Mouse (Mus musculus): ENCODE data around the gene Slc24a3. TPM values are rescaled to one million over a fixed set of nuclear protein-coding genes. Genes with fewer than 3 reads are reported as not detected.

The Slc24a3 gene
- polyA plus RNA-seq, 1 experiment from 2014 or later = 3.1 TPM

DNA sequence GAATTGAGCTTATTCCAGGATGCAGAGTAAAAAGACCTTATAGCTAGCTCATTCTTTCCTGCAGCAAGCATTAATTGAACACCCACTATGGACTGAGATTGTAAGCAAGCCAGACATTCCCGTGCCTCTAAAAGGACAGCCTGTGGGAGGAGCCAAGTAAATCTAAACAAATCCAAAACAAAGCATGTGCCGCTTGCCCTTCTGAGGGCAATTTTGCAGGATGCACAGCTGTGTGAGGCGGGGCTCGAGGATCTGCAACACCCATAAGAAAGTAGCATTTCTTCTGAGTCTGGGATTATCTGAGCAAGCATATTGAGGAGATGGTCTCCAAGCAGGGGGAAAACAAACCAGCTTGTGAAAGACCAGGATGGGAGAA lies 464.2 kb downstream of the Slc24a3 start:
- 87% methylated on average over 4 of the region's 4 CpGs for WGBS (ENCODE audit: missing documents)
- Histone ChIP-seq H3K36me3 (ENCODE audit: inconsistent target) (no peaks in the 10 kb centered on the region), H3K27ac (no peak overlapping the region), H3K4me3 (ENCODE audit: inconsistent target) (no peak overlapping the region), H3K79me2 (ENCODE audit: inconsistent target) (no peaks in the 10 kb centered on the region)

DNA sequence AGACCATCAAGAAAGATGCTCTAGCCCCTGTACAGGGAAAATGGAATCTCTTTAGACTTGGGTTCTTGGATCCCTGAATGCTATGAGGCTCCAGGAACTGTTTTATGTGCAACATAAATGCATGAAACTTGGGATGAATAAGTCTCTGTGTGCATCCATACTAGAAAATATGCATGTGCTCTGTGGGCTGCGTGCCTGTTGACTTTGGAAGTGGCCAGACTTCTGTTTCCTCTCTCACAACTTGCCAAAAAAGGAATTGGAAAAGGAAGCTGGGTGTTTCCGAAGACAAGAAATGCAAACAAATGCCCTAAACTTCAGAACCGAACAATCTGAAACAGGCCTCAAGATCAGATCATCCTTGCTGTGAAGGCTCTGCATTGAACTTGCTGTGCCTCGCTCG lies 466.3 kb downstream of the Slc24a3 start:
- Histone ChIP-seq H3K79me2 (ENCODE audit: inconsistent target) (no peaks in the 10 kb centered on the region), H3K4me3 (ENCODE audit: inconsistent target) (no peak overlapping the region), H3K27ac (no peak overlapping the region), H3K36me3 (ENCODE audit: inconsistent target) (no peaks in the 10 kb centered on the region)
- WGBS (ENCODE audit: missing documents) = 40% methylated on average over 5 of the region's 5 CpGs

DNA sequence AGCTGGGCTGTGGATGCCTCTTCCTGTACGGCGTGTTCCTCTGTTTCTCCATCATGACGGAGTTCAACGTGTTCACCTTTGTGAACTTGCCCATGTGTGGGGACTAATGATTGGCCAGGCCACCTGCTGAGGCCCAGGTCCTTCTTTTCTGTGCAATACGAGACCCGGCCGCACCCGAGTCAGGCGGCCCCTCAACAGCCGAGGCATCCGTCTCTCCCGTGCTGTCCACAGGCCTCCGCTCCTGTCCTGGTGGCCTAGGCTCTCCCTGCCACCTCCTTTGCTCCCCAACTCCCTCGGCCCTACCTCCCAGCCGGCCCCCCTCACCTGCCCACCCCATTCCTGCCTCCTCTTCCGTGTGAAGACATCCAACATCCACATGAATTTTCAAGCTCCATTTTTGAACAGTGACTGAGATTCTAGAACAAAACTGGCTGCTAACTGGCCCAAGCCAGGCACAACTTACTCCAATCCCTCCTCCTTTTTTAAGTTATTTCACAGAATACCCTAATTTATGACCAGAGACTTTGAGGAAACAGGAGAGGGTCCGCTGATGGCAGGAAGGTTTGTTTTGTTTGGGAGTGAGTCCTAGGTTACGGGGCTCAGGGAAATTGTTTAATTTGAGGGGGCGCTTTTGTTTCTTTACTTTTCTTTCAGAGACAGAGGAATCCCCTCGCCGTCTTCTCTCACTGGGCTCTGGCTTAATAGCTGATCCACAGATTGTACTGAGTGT lies 472.9 kb downstream of the Slc24a3 start:
- Histone ChIP-seq H3K27ac (no peak overlapping the region), H3K79me2 (ENCODE audit: inconsistent target) (no peaks in the 10 kb centered on the region), H3K4me3 (ENCODE audit: inconsistent target) (no peak overlapping the region), H3K36me3 (ENCODE audit: inconsistent target) (no peaks in the 10 kb centered on the region)
- WGBS (ENCODE audit: missing documents) = 92% methylated on average over 21 of the region's 21 CpGs

DNA sequence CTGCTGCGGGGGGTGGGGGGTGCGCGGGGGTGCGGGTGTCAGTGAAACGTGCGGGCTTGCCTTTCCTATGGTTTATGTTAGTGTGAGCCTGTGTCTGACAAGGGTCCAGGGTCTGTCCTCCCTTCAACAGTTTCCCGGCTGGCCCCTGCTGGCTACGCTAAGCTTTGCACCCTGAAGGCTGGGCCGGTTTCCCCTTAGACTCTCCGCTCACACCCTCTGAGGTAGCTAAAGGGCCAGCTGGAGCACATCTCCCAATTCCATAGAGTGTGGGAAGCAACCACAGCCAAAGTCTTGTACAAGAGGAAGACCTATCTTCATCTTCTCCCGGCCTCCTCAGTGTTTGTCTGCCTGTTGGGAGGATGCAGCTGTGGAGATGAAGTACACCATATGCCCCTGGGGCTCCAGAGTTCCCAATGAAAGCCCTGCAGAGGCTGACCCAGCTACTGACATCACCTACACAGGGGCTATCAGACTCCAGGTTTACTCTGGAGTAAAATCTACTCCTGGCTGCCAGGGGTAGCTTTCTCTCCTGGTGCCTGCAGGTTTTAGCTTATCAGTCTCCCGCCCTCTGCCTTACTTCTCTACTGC lies 487.9 kb downstream of the Slc24a3 start:
- Histone ChIP-seq H3K36me3 (ENCODE audit: inconsistent target) (no peaks in the 10 kb centered on the region), H3K4me3 (ENCODE audit: inconsistent target) (no peak overlapping the region), H3K79me2 (ENCODE audit: inconsistent target) (no peaks in the 10 kb centered on the region), H3K27ac (no peak overlapping the region)
- WGBS (ENCODE audit: missing documents) = 63% methylated on average over 12 of the region's 12 CpGs

DNA sequence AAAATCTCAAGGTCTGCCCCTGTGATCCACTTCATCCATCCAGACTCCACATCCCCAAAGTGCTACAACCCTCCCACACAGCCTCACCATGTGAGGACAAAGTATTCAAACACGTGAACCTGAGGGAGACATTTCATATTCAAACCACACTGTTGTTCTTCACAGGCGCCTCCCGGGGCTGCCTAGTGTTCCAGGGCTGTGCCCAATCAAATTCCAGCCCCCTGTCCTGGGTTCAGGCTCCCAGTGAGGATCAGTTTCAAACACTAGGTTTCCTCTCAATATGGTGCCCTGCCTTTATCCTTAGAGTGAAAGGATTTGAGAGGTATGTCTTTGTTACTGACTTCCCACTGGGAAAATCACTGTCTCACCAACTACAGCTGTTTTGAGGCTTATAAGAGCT lies 488.6 kb downstream of the Slc24a3 start:
- no peak overlapping the region for H3K27ac ChIP-seq
- no peaks in the 10 kb centered on the region for H3K36me3 ChIP-seq (ENCODE audit: inconsistent target)
- no peaks in the 10 kb centered on the region for H3K79me2 ChIP-seq (ENCODE audit: inconsistent target)
- 79% methylated on average over 3 of the region's 3 CpGs for WGBS (ENCODE audit: missing documents)
- no peak overlapping the region for H3K4me3 ChIP-seq (ENCODE audit: inconsistent target)

DNA sequence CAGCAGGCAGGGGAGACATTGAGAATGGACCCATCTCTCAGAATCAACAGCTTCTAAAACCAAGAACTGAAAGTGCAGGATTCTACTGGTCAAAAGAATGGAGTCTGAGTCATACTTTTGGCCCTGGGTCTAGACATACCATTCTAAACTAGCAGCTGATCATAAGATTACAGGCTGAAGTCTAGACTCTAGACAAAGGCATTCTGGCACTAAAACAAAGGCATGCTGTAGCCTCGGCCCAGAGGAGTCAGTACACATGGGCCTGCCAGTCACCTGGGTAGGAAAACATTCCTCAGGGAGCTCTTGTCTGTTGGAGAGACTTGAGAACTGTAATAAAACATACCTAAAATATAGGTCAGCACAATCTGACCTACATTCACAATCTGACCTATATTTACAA lies 489.2 kb downstream of the Slc24a3 start:
- H3K4me3 ChIP-seq (ENCODE audit: inconsistent target) = no peak overlapping the region
- no peaks in the 10 kb centered on the region for H3K36me3 ChIP-seq (ENCODE audit: inconsistent target)
- no peaks in the 10 kb centered on the region for H3K79me2 ChIP-seq (ENCODE audit: inconsistent target)
- no peak overlapping the region for H3K27ac ChIP-seq
- 57% methylated on average over 1 of the region's 1 CpGs for WGBS (ENCODE audit: missing documents)

DNA sequence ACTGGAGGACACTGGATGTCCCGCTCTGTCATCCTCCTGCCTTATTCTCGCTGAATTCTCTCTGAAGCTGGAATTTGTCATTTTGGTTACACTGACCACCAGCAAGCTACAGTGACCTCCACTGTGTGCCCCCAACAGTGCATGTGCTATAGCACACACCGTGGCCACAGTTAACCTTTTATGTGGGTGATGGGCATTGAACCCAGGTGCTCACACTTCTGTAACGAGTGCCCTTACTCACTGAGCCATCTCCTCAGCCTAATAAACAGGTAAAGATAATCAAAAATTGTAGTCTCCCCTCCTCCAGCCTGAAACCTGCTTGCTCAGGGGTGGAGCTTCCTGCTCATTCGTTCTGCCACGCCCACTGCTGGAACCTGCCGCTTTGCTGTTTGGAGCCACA lies 493.7 kb downstream of the Slc24a3 start:
- Histone ChIP-seq H3K36me3 (ENCODE audit: inconsistent target) (no peaks in the 10 kb centered on the region), H3K4me3 (ENCODE audit: inconsistent target) (no peak overlapping the region), H3K79me2 (ENCODE audit: inconsistent target) (no peaks in the 10 kb centered on the region), H3K27ac (no peak overlapping the region)
- 88% methylated on average over 5 of the region's 7 CpGs for WGBS (ENCODE audit: missing documents)

DNA sequence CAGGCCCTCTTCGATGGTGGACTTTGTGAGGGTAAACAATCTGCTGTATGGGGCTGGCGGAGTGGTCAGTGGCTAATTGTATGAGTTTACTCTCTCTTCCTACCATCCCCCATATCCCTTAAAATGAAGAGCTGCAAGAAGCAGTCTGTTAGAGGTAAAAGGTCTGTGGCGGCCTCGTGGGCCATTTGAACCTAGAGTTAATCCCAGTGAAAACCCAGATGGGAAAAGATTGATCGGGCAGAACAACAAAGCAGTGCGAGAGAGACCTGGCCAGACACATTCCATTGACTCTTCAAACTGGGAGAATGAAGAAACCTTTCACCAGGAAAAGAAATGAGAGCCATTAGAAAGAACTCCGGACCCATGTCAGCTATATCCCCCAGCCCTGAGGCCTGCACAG lies 496.3 kb downstream of the Slc24a3 start:
- 91% methylated on average over 7 of the region's 7 CpGs for WGBS (ENCODE audit: missing documents)
- Histone ChIP-seq H3K27ac (no peak overlapping the region), H3K79me2 (ENCODE audit: inconsistent target) (no peaks in the 10 kb centered on the region), H3K36me3 (ENCODE audit: inconsistent target) (no peaks in the 10 kb centered on the region), H3K4me3 (ENCODE audit: inconsistent target) (no peak overlapping the region)

DNA sequence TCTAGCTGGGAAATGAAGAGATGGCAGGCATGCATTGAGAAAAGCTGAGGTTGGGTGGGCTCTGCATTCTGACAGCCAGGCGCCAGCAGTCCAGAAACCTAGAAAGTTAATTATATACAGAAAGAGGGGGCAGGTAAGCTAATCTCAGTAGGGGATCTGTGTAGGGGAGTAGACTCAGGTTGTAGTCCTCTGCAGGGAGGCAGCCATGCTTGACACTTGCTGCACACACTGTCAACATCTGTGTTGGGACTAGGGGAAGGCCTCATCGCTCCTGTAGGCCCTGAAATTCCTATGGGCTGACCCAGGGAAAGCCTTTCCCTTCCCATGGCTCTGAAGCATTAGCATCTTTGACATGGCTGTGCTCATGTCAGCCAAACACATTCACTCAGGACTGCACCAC lies 496.8 kb downstream of the Slc24a3 start:
- 100% methylated on average over 2 of the region's 2 CpGs for WGBS (ENCODE audit: missing documents)
- no peak overlapping the region for H3K4me3 ChIP-seq (ENCODE audit: inconsistent target)
- no peaks in the 10 kb centered on the region for H3K36me3 ChIP-seq (ENCODE audit: inconsistent target)
- H3K79me2 ChIP-seq (ENCODE audit: inconsistent target) = no peaks in the 10 kb centered on the region
- H3K27ac ChIP-seq = no peak overlapping the region

DNA sequence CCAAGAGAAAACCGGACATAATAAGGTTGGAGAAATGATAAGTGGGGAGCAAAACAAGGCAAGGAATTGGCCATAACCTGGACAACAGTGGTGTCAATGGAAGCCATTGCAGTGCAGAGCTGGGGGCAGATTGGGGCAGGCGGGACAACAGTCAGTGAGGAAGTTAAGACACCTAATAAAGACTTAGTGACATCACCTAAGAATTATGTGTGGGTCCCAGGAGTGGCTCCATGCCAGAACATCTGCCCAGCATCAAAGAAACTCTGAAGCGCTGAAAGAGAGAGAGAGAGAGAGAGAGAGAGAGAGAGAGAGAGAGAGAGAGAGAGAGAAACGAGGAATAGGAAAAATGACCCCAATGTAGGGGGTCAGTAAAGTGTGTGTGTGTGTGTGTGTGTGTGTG lies 500.6 kb downstream of the Slc24a3 start:
- Histone ChIP-seq H3K4me3 (ENCODE audit: inconsistent target) (no peak overlapping the region), H3K36me3 (ENCODE audit: inconsistent target) (no peaks in the 10 kb centered on the region), H3K27ac (no peak overlapping the region), H3K79me2 (ENCODE audit: inconsistent target) (no peaks in the 10 kb centered on the region)
- 85% methylated on average over 3 of the region's 4 CpGs for WGBS (ENCODE audit: missing documents)

DNA sequence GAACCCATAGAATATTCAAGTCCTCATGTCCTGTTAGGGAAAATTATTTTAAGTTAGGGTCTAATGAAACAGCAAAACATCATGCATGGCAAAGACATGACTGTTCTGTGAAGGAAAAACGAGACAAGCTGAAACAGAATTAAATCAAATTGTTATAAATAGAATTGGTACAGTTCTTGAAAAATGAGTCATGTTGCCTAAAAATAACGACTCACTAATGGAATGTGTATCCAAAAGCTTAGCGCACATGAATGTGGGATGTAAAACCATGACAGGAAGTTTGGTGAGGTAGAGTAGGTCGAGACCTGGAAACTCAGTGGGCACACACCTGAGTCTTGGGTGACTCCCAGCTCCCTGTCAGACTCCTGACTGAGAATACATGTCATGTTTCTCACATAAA lies 502.6 kb downstream of the Slc24a3 start:
- Histone ChIP-seq H3K79me2 (ENCODE audit: inconsistent target) (no peaks in the 10 kb centered on the region), H3K4me3 (ENCODE audit: inconsistent target) (no peak overlapping the region), H3K36me3 (ENCODE audit: inconsistent target) (no peaks in the 10 kb centered on the region), H3K27ac (no peak overlapping the region)
- WGBS (ENCODE audit: missing documents) = 78% methylated on average over 4 of the region's 4 CpGs

DNA sequence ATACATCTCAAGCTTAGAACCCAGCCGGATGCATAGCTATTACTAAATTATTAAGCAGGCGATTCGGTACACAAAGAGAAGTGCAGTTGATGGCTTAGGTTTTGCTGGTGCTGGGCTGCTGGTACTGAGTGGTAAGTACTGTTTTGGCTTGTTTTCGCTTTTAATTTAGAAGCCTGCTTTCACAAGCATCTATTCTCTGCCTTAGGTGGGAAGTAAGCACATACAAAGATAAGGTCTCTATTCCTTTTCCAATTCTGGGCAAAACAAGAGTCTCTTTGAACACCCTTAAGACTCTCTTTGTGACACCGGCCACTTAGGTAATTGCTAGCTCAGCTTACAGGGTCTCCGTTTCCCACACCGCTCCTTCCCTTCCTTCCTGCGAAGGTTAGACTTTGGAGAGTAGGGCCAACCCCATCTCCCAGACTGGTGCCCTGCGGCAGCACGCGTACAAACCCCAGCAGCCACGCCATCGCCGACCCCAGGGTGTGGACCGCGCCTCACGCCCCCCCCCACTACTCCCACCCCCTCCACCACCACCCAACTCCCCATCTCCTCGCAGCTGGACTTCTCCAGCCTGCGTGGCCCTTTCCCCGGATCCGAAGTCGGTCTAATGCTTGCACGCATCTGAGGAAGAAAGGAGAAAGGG lies 507.1 kb downstream of the Slc24a3 start:
- 9% methylated on average over 17 of the region's 23 CpGs for WGBS (ENCODE audit: missing documents)
- H3K27ac ChIP-seq = no peak overlapping the region

DNA sequence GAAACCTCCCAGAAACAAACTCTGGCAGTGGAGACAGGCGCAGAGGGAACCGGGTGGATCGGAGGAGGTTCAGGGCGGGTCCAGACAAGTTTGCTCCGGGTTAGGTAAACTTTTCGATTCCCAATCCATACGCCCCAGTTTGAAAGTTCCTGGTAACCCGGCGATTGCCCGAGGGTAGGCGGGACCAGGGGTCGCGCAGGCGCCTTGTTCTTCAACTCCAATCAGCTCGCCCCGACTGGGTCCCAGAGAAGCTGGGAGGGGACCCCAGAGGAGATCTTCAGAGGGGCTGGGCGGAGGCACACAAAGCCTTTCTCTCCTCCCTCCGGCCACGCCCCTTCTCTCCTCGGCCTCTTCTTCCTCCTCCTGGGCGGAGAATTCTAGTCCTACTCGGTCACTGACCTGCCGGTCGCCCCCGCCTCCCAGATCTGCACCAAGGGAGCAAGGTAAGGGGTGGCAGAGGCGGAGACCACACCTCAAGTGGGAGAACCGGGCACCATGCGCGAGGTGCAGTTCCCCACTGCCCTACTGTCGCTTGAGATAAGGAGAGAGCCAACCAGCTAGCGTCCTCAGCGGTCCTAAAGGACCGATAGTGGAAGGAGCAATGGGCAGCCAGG lies 507.7 kb downstream of the Slc24a3 start, which contains the start of gene Rin2:
TSS of gene Rin2 (plus strand) at position 74 of the 614 bp plus-strand sequence.
- H3K27ac ChIP-seq = no peak within 1 kb of the TSS
- H3K36me3 ChIP-seq (ENCODE audit: inconsistent target) = no peaks in the 10 kb centered on the region
- H3K79me2 ChIP-seq (ENCODE audit: inconsistent target) = no peaks in the 10 kb centered on the region
- peak within 1 kb of the TSS; percentile 59 for H3K4me3 ChIP-seq (ENCODE audit: inconsistent target)
- WGBS (ENCODE audit: missing documents) = 2% methylated on average over 33 of the region's 33 CpGs

More for the DNA sequence above, 507.1 kb downstream of the Slc24a3 start:
- no peaks in the 10 kb centered on the region for H3K36me3 ChIP-seq (ENCODE audit: inconsistent target)
- H3K4me3 ChIP-seq (ENCODE audit: inconsistent target) = peak overlapping the region; percentile 59
- no peaks in the 10 kb centered on the region for H3K79me2 ChIP-seq (ENCODE audit: inconsistent target)

DNA sequence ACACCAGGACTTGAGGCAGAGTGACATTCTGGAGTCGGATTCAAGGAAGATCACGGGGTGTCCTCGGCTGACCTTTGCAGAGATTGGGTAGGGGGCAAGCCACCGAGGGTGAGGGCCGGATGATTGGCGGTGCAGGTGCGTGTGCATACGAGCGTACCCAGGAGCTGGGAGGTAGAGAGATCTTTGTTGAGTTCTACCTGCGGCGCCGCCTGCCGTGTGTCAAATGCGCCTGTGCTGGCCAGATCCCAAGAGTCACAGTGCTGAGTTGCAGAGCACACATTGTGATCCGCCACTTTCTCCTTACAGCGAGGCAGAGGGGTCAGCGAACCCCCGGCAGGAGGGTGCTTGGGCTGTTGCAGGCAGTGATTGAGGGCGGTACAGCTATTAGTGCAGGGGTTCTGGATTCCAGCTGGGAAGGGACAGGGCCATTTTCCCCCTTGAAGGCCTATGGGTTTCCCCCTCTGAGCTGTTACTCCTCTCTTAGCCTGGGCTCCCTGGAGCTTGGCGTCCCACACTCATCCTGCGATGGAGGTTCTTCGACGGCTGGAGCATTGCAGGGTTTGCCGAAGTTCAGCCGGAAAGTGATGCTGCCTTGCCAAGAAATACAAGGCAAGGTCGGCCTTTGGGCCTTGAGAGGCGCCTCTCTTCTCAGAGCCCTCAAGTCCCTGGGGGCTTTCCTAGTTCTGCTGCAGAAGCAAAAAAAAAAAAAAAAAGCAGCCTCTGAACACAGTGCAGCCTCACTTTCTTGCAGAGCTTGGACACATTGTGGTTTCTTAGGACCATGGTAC lies 508.4 kb downstream of the Slc24a3 start:
- 22% methylated on average over 25 of the region's 27 CpGs for whole genome bisulfite sequencing (ENCODE audit: missing documents)
- H3K79me2 ChIP-seq (ENCODE audit: inconsistent target) = no peaks in the 10 kb centered on the region
- peak overlapping the region; percentile 59 for H3K4me3 ChIP-seq (ENCODE audit: inconsistent target)
- H3K27ac ChIP-seq = no peak overlapping the region
- no peaks in the 10 kb centered on the region for H3K36me3 ChIP-seq (ENCODE audit: inconsistent target)
